Mouse (Mus musculus) stomach, embryonic 16.5 days (tissue): ENCODE data around the gene Fam13c. TPM values are rescaled to one million over a fixed set of nuclear protein-coding genes. Genes with fewer than 3 reads are reported as not detected.
A peak's percentile ranks its signal among the peaks of the same experiment; 100 is the strongest.

ENCODE experiments used
- ATAC-seq: fragments of 200-750 bp; cut with Nextera tagmentation; 2 replicates; pipeline ENCODE4 v1.8.0; 2017; ENCODE audit warnings: moderate number of reproducible peaks, moderate TSS enrichment; ENCODE audit not compliant: insufficient read depth, low FRiP score
- H3K27ac ChIP-seq: fragments of 300-500 bp; sonication (generic); 2 replicates; pipeline ENCODE4 v1.5.1; 2014; ENCODE audit warnings: low read length
- H3K27me3 ChIP-seq: fragments of 300-500 bp; sonication (generic); 2 replicates; pipeline ENCODE4 v1.6.1; 2014; ENCODE audit warnings: low read length, control low read depth, mixed read lengths; ENCODE audit not compliant: control insufficient read depth, insufficient read depth
- H3K36me3 ChIP-seq: fragments of 300-500 bp; sonication (generic); 2 replicates; pipeline ENCODE4 v1.6.1; 2014; ENCODE audit warnings: low read length; ENCODE audit not compliant: control insufficient read depth, insufficient read depth
- H3K4me1 ChIP-seq: fragments of 300-500 bp; sonication (generic); 2 replicates; pipeline ENCODE4 v1.6.1; 2014; ENCODE audit warnings: low read length, control low read depth, mixed read lengths; ENCODE audit not compliant: control insufficient read depth, insufficient read depth
- H3K4me2 ChIP-seq: fragments of 300-500 bp; sonication (generic); 2 replicates; pipeline ENCODE4 v1.6.1; 2014; ENCODE audit warnings: low read depth, low read length, mixed read lengths
- H3K4me3 ChIP-seq: fragments of 300-500 bp; sonication (generic); replicated peaks from 2 replicates; pipeline ENCODE4 v1.5.1; 2014; ENCODE audit warnings: mild to moderate bottlenecking, low read length
- H3K9ac ChIP-seq: fragments of 300-500 bp; sonication (generic); 2 replicates; pipeline ENCODE4 v1.6.1; 2014; ENCODE audit warnings: low read length
- H3K9me3 ChIP-seq: fragments of 300-500 bp; sonication (generic); replicated peaks from 2 replicates; pipeline ENCODE4 v1.6.1; 2016; ENCODE audit warnings: low read length, control low read depth; ENCODE audit not compliant: control insufficient read depth
- WGBS: fragments of 180-500 bp; shearing (Covaris S2); extraction: QIAGEN DNeasy Blood & Tissue Kit; methylation state at CpG from one replicate; pipeline ENCODE4 v1.1.7; 2014; 5-methylcytosine and 5-hydroxymethylcytosine counted together
- polyA plus RNA-seq: library from polyadenylated mRNA; unstranded; fragments of >200 nt; fragmentation: Nextera tagmentation; extraction: Ambion mirVana; gene quantifications from 2 replicates; pipeline ENCODE4 v1.2.1, GENCODE M21; 2015

The Fam13c gene
- polyA plus RNA-seq, 1 experiment from 2014 or later: 10.2 TPM

DNA sequence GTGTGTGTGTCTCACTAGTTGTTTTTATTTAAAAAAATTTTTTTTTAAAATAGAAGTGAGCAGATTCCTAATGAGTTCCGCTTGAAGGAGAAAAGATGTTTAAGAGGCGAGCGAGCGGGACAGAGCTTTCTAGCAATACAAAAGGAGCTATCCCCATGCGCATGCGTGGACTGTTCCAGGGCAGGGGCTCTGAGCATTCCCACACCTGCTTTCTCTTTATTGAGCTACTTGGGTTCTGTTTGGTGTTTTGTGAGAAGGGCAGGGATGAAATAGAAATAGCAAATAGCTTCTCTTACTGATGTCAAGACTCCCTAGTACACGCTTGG lies 45.0 kb downstream of the Fam13c start:
- Histone ChIP-seq H3K27ac (no peak overlapping the region), H3K36me3 (no peaks in the 10 kb centered on the region), H3K4me1 (no peaks in the 10 kb centered on the region), H3K27me3 (no peaks in the 10 kb centered on the region), H3K9ac (no peak overlapping the region), H3K4me3 (no peak overlapping the region), H3K9me3 (no peaks in the 10 kb centered on the region), H3K4me2 (no peak overlapping the region)
- ATAC-seq: no peak
- WGBS: 68% methylated on average over 7 of the region's 7 CpGs

- Histone ChIP-seq H3K27ac (no peak overlapping the region), H3K27me3 (no peaks in the 10 kb centered on the region), H3K4me3 (no peak overlapping the region), H3K4me1 (no peaks in the 10 kb centered on the region), H3K4me2 (no peak overlapping the region), H3K9ac (no peak overlapping the region), H3K9me3 (no peaks in the 10 kb centered on the region), H3K36me3 (no peaks in the 10 kb centered on the region)
- ATAC-seq: no peak
- 92% methylated on average over 6 of the region's 6 CpGs for WGBS
These were observed 46.4 kb downstream of the Fam13c start for GRCm38 (mm10) chr10:70486651-70487050.

DNA sequence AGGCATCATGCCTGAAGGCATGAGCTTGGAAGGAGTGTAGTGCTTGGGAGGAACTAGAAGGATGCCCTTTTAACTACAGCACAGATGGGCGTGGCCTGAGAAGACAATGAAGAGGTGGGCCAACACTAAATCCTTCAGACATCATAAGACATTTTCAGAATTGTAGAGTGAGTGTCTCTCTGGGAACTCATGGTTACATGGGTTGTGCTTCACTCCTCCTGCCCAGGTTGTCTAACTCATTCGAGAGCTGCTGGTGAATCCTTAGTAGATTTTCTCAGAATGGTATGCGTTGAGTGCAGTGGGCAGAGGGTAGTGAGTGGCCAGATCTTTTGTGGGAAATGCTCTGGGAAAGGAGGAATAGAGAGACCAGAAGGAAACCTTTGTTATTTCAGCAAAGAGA lies 53.6 kb downstream of the Fam13c start:
- H3K36me3 ChIP-seq: no peaks in the 10 kb centered on the region
- no peak overlapping the region for H3K4me3 ChIP-seq
- no peak for ATAC-seq
- H3K9ac ChIP-seq: no peak overlapping the region
- no peaks in the 10 kb centered on the region for H3K9me3 ChIP-seq
- WGBS: 86% methylated on average over 3 of the region's 3 CpGs
- no peaks in the 10 kb centered on the region for H3K27me3 ChIP-seq
- no peak overlapping the region for H3K4me2 ChIP-seq
- peak overlapping the region; percentile 5; the same call in 1 of the 2 replicates for H3K27ac ChIP-seq
- no peaks in the 10 kb centered on the region for H3K4me1 ChIP-seq

DNA sequence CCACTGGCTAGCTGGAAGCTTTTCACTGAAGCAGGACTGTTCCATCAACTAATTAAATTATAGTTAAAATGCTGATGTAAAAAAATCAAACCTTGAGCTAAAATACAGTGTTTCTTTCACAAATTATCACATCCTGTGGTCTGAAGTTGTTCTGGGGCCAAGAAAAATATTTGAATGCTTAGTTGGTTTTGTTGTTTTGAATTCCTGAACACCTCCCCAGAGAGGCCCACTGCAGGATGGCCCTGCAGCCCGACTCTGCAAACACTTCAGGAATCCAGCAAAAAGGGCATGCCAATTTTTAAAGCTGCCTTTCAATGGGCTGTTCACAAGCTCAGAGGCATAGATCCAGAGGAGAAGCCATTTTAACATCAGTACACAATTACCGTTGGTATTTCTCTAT lies 54.2 kb downstream of the Fam13c start:
- no peak overlapping the region for H3K4me2 ChIP-seq
- H3K9ac ChIP-seq: no peak overlapping the region
- WGBS: 46% methylated on average over 2 of the region's 2 CpGs
- no peaks in the 10 kb centered on the region for H3K4me1 ChIP-seq
- no peaks in the 10 kb centered on the region for H3K27me3 ChIP-seq
- ATAC-seq: no peak
- peak overlapping the region; percentile 5; the same call in 1 of the 2 replicates for H3K27ac ChIP-seq
- H3K4me3 ChIP-seq: no peak overlapping the region
- H3K36me3 ChIP-seq: no peaks in the 10 kb centered on the region
- H3K9me3 ChIP-seq: no peaks in the 10 kb centered on the region

DNA sequence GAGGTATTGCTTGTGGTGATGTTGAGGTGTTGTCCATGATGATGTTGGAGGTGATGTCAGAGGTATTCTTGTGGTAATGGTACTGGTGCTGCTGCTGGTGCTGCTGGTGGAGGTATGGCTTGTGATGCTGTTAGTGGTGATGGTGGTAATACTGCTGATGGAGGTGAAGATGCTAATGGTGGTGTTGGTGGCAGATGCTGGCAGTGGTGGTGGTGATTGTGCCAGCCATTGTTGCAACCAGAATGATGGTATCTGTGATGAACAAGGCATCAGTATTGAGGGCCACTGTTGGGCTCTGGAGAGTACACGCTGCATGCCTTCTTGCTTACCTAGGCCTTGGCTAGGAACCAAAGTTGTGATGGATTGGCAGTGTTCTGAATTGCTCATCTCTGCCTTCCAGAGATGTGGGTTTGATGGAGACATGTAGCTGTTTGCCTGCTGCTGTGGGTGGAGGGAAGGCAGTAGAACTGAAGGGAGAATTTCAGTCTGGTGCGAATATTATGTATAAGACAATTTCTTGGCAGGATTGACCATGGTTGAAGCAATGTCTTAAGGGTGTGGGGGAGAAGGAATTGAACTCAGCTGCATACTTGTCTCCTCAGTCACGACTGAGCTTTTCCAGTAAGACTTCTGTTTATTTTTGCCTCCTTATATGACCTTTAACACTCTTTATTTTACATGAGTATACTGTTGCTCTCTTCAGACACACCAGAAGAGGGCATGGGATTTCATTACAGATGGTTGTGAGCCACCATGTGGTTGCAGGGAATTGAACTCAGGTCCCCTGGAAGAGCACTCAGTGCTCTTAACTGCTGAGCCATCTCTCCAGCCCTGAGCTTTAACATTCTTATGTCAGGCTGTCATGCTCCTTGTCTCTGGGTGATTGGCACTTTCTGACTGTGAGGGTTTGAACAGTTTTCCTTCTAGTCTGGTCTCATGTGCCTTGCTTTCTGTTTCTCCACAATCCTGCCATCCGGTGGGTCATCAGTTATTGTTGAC lies 55.1 kb downstream of the Fam13c start:
- no peak overlapping the region for H3K27ac ChIP-seq
- no peak overlapping the region for H3K4me2 ChIP-seq
- no peak overlapping the region for H3K4me3 ChIP-seq
- no peaks in the 10 kb centered on the region for H3K27me3 ChIP-seq
- ATAC-seq: no peak
- H3K4me1 ChIP-seq: no peaks in the 10 kb centered on the region
- no peaks in the 10 kb centered on the region for H3K36me3 ChIP-seq
- WGBS: 68% methylated on average over 4 of the region's 4 CpGs
- H3K9ac ChIP-seq: no peak overlapping the region
- no peaks in the 10 kb centered on the region for H3K9me3 ChIP-seq

- H3K4me1 ChIP-seq: no peaks in the 10 kb centered on the region
- ATAC-seq: 0 out of 2 replicates have a peak, but pooled peaks have one; percentile 21
These were observed 56.7 kb downstream of the Fam13c start for GRCm38 (mm10) chr10:70496938-70497337.

DNA sequence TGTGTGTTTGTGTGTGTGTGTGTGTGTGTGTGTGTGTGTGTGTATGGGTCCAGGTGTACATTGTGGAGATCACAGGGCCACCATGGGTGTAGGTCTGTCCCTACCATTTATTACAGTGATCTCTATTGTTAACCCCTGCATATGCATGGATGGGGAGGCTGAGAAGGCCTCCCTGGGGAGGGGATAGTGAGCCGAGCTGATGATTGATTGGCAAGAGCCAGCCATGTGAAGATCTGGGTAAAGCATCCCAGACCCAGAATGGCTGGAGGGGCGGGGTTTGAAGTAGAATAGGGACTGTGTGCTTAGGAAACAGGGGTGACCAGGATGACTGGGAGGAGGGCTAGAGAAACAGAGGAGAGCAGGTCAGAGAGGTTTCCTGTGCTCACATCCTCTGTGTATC lies 58.0 kb downstream of the Fam13c start:
- Histone ChIP-seq H3K4me1 (no peaks in the 10 kb centered on the region), H3K4me3 (no peak overlapping the region), H3K9ac (no peak overlapping the region), H3K36me3 (no peaks in the 10 kb centered on the region), H3K9me3 (no peaks in the 10 kb centered on the region), H3K27ac (no peak overlapping the region), H3K4me2 (no peak overlapping the region), H3K27me3 (no peaks in the 10 kb centered on the region)
- WGBS: 58% methylated on average over 2 of the region's 2 CpGs
- ATAC-seq: no peak

More at GRCm38 (mm10) chr10:70496938-70497337, 56.7 kb downstream of the Fam13c start:
- no peak overlapping the region for H3K4me2 ChIP-seq
- no peak overlapping the region for H3K27ac ChIP-seq
- H3K9me3 ChIP-seq: no peaks in the 10 kb centered on the region
- H3K9ac ChIP-seq: no peak overlapping the region
- H3K27me3 ChIP-seq: no peaks in the 10 kb centered on the region
- H3K4me3 ChIP-seq: no peak overlapping the region
- no peaks in the 10 kb centered on the region for H3K36me3 ChIP-seq

DNA sequence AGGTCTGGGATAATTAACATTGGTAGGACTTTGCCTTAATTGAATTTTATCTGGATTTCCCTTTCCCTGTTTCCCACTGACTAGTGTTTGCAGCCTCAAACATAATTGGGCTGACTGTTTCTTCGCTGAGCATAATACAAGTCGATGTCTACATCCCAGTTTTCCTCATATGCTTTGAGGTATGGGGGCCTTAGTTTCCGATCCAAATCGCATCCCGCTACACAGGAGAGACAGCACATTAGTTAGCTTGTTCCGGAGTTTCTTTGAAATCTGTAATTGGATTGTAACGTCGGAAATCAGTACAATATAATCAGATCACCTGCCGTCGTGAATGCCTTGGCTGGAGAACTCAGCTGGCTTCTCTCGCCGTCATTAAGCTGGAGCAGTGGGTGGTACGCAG lies 59.0 kb downstream of the Fam13c start:
- Histone ChIP-seq H3K4me2 (no peak overlapping the region), H3K9ac (no peak overlapping the region), H3K9me3 (no peaks in the 10 kb centered on the region), H3K4me3 (no peak overlapping the region), H3K4me1 (no peaks in the 10 kb centered on the region), H3K27ac (no peak overlapping the region), H3K36me3 (no peaks in the 10 kb centered on the region), H3K27me3 (no peaks in the 10 kb centered on the region)
- WGBS: 61% methylated on average over 13 of the region's 13 CpGs
- ATAC-seq: no peak

- no peak overlapping the region for H3K9ac ChIP-seq
- no peaks in the 10 kb centered on the region for H3K4me1 ChIP-seq
- H3K36me3 ChIP-seq: no peaks in the 10 kb centered on the region
- no peak overlapping the region for H3K4me2 ChIP-seq
- WGBS: 86% methylated on average over 15 of the region's 15 CpGs
- no peaks in the 10 kb centered on the region for H3K27me3 ChIP-seq
- ATAC-seq: no peak
- H3K4me3 ChIP-seq: no peak overlapping the region
- H3K27ac ChIP-seq: no peak overlapping the region
- no peaks in the 10 kb centered on the region; the same call in 1 of the 2 replicates for H3K9me3 ChIP-seq
These were observed 64.6 kb downstream of the Fam13c start for GRCm38 (mm10) chr10:70504871-70505270.
